Mouse (Mus musculus): ENCODE results near the gene Stxbp1. TPM values are rescaled to one million over a fixed set of nuclear protein-coding genes. Genes with fewer than 3 reads are reported as not detected.

The Stxbp1 gene
- polyA plus RNA-seq, 1 experiment from 2014 or later: 275 TPM

DNA sequence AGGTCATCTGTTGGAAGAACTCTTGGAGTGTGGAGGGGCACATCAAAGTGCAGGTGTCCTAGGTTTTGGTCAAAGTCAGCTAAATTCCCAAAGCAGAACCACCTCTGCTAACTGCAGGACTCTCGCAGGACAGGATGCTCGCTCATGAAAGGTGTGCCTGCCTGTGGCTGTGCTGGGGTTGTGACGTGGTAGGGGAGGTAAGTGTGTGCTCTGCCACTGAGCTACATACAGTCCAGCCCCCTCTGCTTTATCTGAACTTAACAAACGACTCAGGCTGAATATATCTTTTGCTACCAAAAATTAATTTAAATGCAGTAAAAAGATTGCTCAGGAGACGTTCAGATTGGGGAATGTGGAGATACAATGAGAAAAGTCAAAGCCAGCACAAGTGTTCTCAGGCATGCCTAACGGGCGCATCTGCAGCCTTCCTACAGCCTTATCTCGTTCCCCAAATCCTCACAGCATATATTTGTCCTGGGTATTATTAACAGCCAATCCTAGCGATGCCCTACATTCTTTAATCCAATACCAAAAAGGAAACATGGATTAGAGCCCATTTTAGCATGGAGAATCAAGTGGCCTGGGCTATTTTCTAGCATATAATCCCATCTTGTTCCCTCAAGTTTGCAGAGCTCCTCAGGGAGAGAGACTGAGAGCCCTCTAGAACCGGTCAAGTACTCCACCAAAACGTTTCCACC, 17.9 kb downstream of the Stxbp1 start:
- DNase-seq (ENCODE audit: low spot score): no peak

DNA sequence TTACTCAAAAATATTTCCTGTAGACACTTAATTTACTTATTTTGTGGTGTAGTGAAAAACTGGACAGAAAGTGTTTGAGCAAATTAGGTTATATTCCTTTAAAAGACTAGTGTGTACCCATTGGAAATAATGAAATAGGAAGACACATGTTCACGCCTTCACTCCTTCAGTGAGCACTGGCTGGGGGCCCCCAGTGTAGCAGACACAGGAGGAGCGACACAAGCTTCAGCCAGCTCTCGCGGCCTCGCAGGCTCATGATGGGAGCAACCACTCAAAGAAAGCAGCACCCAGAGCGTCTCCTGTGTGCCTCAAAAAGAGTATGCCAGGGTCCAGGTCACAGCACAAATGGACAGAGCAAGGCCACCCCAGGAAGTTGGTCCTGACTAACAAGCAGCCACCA, 21.2 kb downstream of the Stxbp1 start:
- no peak for DNase-seq (ENCODE audit: low spot score)
- Histone ChIP-seq H3K27ac (no peak overlapping the region), H3K4me3 (replicated peaks; ENCODE audit: low read length) (no peak overlapping the region), H3K9me3 (ENCODE audit: control insufficient read depth, low read length) (no peaks in the 10 kb centered on the region), H3K4me1 (replicated peaks; ENCODE audit: control insufficient read depth, insufficient read depth, low read length) (no peaks in the 10 kb centered on the region; the same call in 1 of the 2 replicates), H3K9ac (no peak overlapping the region), H3K4me2 (replicated peaks) (no peak overlapping the region), H3K27me3 (ENCODE audit: control insufficient read depth, insufficient read depth, low read length) (no peaks in the 10 kb centered on the region), H3K36me3 (replicated peaks; ENCODE audit: control insufficient read depth, insufficient read depth) (peaks cover 18% of the 10 kb centered on the region)
- no peak for ATAC-seq (ENCODE audit: low FRiP score)
- 84% methylated on average over 6 of the region's 6 CpGs for WGBS

More for the DNA sequence above, 17.9 kb downstream of the Stxbp1 start:
- no peak for ATAC-seq (ENCODE audit: low FRiP score)
- H3K4me1 ChIP-seq (replicated peaks; ENCODE audit: control insufficient read depth, insufficient read depth, low read length): no peaks in the 10 kb centered on the region; the same call in 1 of the 2 replicates
- WGBS: 82% methylated on average over 11 of the region's 11 CpGs
- no peaks in the 10 kb centered on the region for H3K9me3 ChIP-seq (ENCODE audit: control insufficient read depth, low read length)
- 0 out of 2 replicates have a peak, but pooled peaks cover 7% of the 10 kb centered on the region for H3K36me3 ChIP-seq (replicated peaks; ENCODE audit: control insufficient read depth, insufficient read depth)
- H3K4me2 ChIP-seq (replicated peaks): no peak overlapping the region
- no peaks in the 10 kb centered on the region for H3K27me3 ChIP-seq (ENCODE audit: control insufficient read depth, insufficient read depth, low read length)
- no peak overlapping the region for H3K4me3 ChIP-seq (replicated peaks; ENCODE audit: low read length)
- no peak overlapping the region for H3K9ac ChIP-seq
- no peak overlapping the region for H3K27ac ChIP-seq

DNA sequence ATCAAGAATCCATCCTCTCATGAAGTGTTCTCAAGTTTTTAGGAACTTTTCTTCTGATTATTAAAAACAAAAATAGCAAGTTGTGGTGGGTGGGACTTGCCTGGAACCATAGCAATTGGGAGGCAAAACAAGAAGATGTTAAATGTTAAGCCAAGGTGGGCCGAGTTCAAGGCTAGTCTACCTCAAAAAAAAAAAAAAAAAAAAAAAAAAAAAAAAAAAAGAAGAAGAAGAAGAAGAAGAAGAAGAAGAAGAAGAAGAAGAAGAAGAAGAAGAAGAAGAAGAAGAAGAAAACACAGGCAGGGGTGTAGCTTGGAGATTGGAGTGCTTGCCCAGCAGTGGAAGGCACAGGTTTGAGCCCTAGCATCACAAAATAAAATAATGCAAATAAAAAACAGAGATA, 22.3 kb downstream of the Stxbp1 start:
- H3K27me3 ChIP-seq (ENCODE audit: control insufficient read depth, insufficient read depth, low read length): no peaks in the 10 kb centered on the region
- no peak overlapping the region for H3K9ac ChIP-seq
- 95% methylated on average over 1 of the region's 1 CpGs for WGBS
- H3K4me1 ChIP-seq (replicated peaks; ENCODE audit: control insufficient read depth, insufficient read depth, low read length): no peaks in the 10 kb centered on the region; the same call in 1 of the 2 replicates
- H3K36me3 ChIP-seq (replicated peaks; ENCODE audit: control insufficient read depth, insufficient read depth): peaks cover 23% of the 10 kb centered on the region
- DNase-seq (ENCODE audit: low spot score): no peak
- ATAC-seq (ENCODE audit: low FRiP score): no peak
- H3K4me3 ChIP-seq (replicated peaks; ENCODE audit: low read length): no peak overlapping the region
- H3K4me2 ChIP-seq (replicated peaks): no peak overlapping the region
- no peak overlapping the region for H3K27ac ChIP-seq
- H3K9me3 ChIP-seq (ENCODE audit: control insufficient read depth, low read length): no peaks in the 10 kb centered on the region

DNA sequence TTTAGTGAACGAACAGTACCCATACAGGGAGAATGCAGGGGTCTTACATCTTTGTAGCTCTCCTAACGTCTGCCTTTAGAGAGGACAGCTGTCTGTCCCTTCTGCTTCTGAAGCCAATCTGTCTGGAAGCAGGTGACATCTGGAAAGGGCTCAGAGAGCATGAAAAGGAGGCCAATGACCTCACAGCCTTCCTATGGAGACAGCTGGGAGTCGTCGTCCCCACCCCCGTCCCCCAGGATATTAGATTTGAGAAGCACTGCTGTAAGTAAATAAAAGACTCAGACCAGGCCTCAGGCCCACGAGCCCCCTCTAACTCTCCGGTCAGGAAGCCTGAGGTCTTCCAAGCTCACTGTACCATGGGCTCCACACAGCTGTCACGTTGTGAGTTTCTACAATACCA, 22.9 kb downstream of the Stxbp1 start:
- Histone ChIP-seq H3K36me3 (replicated peaks; ENCODE audit: control insufficient read depth, insufficient read depth) (peaks cover 24% of the 10 kb centered on the region), H3K9me3 (ENCODE audit: control insufficient read depth, low read length) (no peaks in the 10 kb centered on the region), H3K4me2 (replicated peaks) (no peak overlapping the region), H3K9ac (no peak overlapping the region), H3K4me1 (replicated peaks; ENCODE audit: control insufficient read depth, insufficient read depth, low read length) (no peaks in the 10 kb centered on the region; the same call in 1 of the 2 replicates), H3K4me3 (replicated peaks; ENCODE audit: low read length) (no peak overlapping the region), H3K27me3 (ENCODE audit: control insufficient read depth, insufficient read depth, low read length) (no peaks in the 10 kb centered on the region), H3K27ac (peak overlapping the region; percentile 27; the same call in 1 of the 2 replicates)
- DNase-seq (ENCODE audit: low spot score) (no peak), ATAC-seq (ENCODE audit: low FRiP score) (no peak)
- 19% methylated on average over 8 of the region's 8 CpGs for WGBS

DNA sequence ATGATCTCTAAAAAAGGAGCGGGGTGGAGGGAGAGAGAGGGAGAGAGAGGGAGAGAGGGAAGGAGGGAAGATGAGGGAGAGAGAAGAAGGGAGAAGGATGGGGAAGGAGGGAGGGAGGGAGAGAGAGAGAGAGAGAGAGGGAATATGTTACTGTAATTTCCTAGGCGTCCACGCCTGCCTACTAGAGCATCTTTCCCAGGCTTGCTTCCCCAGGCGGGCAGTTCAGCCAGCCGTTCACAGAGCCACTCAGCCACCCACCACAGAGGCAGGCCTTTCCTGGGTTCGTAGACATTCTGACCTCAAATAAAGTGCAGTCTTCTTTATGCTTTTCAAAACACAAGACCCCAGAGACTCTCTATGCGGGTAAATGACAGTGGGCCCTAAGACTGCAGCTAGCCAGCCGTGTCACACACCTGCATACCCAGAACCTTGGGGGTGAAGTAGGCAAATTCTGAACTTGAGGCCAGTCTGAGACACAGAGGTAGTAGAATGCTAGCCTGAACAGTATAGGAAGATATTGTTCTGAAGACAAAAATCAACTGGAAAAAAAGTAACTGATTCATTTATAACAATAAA, 23.4 kb downstream of the Stxbp1 start:
- 41% methylated on average over 8 of the region's 8 CpGs for WGBS
- peak overlapping the region; percentile 27; the same call in 1 of the 2 replicates for H3K27ac ChIP-seq
- H3K4me2 ChIP-seq (replicated peaks): no peak overlapping the region
- peaks cover 29% of the 10 kb centered on the region for H3K36me3 ChIP-seq (replicated peaks; ENCODE audit: control insufficient read depth, insufficient read depth)
- no peaks in the 10 kb centered on the region for H3K27me3 ChIP-seq (ENCODE audit: control insufficient read depth, insufficient read depth, low read length)
- no peaks in the 10 kb centered on the region for H3K9me3 ChIP-seq (ENCODE audit: control insufficient read depth, low read length)
- ATAC-seq (ENCODE audit: low FRiP score) (no peak), DNase-seq (ENCODE audit: low spot score) (no peak)
- H3K4me1 ChIP-seq (replicated peaks; ENCODE audit: control insufficient read depth, insufficient read depth, low read length): no peaks in the 10 kb centered on the region; the same call in 1 of the 2 replicates
- no peak overlapping the region for H3K9ac ChIP-seq
- H3K4me3 ChIP-seq (replicated peaks; ENCODE audit: low read length): no peak overlapping the region

DNA sequence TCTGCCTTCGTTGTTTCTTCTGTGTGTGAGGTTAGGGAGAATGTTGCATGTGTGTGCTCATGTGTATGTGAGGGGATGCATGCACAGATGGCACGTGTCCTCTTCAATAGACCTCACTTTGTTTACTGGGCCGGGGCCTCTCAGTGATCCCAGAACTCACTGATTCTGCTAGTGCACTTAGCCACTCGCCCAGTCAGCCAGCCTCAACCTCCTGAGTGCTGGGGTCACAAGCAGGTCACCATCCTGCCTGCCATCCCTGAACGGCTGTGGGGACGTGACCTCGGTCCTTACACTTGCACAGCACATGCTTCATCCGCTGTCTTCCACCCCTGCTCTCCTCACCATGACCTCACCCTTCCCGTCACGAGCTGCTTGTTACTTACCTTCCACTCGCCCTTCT, 23.9 kb downstream of the Stxbp1 start:
- Histone ChIP-seq H3K4me2 (replicated peaks) (no peak overlapping the region), H3K9ac (no peak overlapping the region), H3K27ac (no peak overlapping the region), H3K4me1 (replicated peaks; ENCODE audit: control insufficient read depth, insufficient read depth, low read length) (no peaks in the 10 kb centered on the region; the same call in 1 of the 2 replicates), H3K9me3 (ENCODE audit: control insufficient read depth, low read length) (no peaks in the 10 kb centered on the region), H3K4me3 (replicated peaks; ENCODE audit: low read length) (no peak overlapping the region), H3K27me3 (ENCODE audit: control insufficient read depth, insufficient read depth, low read length) (no peaks in the 10 kb centered on the region), H3K36me3 (replicated peaks; ENCODE audit: control insufficient read depth, insufficient read depth) (peaks cover 34% of the 10 kb centered on the region)
- no peak for DNase-seq (ENCODE audit: low spot score)
- no peak for ATAC-seq (ENCODE audit: low FRiP score)
- 43% methylated on average over 11 of the region's 11 CpGs for WGBS

DNA sequence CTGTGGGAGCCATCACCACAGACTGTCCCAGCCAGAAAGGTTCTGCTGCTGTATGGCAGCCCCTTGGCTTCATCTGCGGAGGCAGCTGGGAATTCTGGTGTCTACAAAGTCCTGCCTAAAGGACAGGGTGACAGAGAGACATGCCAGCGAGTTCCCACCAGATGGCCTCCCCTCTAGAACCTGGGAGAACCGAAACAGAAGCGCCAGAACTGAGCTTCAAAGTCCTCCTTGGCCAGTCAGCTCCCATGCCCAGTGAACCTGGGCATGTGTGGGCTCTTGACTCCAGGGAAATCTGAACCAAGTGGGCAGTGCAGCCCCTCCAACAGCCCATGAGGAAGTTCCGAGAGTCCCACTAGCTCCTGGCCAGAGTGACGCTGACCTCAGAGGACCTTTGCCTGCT, 24.4 kb downstream of the Stxbp1 start:
- H3K27ac ChIP-seq: no peak overlapping the region
- no peak overlapping the region for H3K9ac ChIP-seq
- DNase-seq (ENCODE audit: low spot score): no peak
- H3K4me3 ChIP-seq (replicated peaks; ENCODE audit: low read length): no peak overlapping the region
- peaks cover 39% of the 10 kb centered on the region for H3K36me3 ChIP-seq (replicated peaks; ENCODE audit: control insufficient read depth, insufficient read depth)
- no peak overlapping the region for H3K4me2 ChIP-seq (replicated peaks)
- no peak for ATAC-seq (ENCODE audit: low FRiP score)
- no peaks in the 10 kb centered on the region; the same call in 1 of the 2 replicates for H3K4me1 ChIP-seq (replicated peaks; ENCODE audit: control insufficient read depth, insufficient read depth, low read length)
- H3K27me3 ChIP-seq (ENCODE audit: control insufficient read depth, insufficient read depth, low read length): no peaks in the 10 kb centered on the region
- 82% methylated on average over 6 of the region's 6 CpGs for WGBS
- no peaks in the 10 kb centered on the region for H3K9me3 ChIP-seq (ENCODE audit: control insufficient read depth, low read length)

DNA sequence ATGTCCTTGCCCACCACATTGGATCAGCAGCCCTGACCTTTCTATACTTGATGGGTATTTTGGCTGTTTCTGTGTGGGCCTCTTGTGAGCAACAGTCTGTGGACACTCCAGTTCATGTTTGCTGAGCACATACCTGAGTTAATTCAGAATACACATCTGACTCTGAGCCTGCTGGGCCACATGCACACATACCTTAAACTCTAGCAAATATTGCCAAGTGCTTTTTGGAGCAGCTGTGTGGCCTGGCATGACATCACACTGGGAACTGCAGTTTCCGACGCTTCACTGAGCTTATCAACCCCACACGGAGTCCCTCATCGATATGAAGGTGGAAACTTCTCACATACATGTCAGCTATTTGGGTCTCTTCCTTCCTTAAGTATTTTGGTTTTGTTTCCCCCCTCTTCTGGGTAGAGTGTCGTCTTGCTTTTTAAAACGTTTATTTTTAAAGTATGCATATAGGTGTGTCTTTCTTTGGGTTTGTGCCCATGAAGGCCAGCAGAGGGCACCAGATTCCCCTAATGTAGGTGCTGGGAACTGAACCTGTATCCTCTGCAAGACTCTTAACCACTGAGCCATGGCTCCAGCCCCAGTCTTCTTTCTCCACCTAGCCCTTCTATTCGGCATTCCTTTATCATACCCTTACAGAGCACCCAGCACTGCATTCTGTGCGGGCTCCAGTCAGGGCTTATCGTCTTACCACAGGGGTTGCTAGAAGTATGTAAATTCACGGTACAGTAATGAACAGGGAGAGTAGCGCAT, 25.8 kb downstream of the Stxbp1 start:
- ATAC-seq (ENCODE audit: low FRiP score) (no peak), DNase-seq (ENCODE audit: low spot score) (peak; percentile 50)
- H3K4me3 ChIP-seq (replicated peaks; ENCODE audit: low read length): no peak overlapping the region
- no peak overlapping the region for H3K4me2 ChIP-seq (replicated peaks)
- H3K36me3 ChIP-seq (replicated peaks; ENCODE audit: control insufficient read depth, insufficient read depth): peaks cover 53% of the 10 kb centered on the region
- no peak overlapping the region for H3K27ac ChIP-seq
- no peak overlapping the region for H3K9ac ChIP-seq
- no peaks in the 10 kb centered on the region for H3K9me3 ChIP-seq (ENCODE audit: control insufficient read depth, low read length)
- 72% methylated on average over 11 of the region's 11 CpGs for WGBS
- no peaks in the 10 kb centered on the region; the same call in 1 of the 2 replicates for H3K4me1 ChIP-seq (replicated peaks; ENCODE audit: control insufficient read depth, insufficient read depth, low read length)
- H3K27me3 ChIP-seq (ENCODE audit: control insufficient read depth, insufficient read depth, low read length): no peaks in the 10 kb centered on the region

DNA sequence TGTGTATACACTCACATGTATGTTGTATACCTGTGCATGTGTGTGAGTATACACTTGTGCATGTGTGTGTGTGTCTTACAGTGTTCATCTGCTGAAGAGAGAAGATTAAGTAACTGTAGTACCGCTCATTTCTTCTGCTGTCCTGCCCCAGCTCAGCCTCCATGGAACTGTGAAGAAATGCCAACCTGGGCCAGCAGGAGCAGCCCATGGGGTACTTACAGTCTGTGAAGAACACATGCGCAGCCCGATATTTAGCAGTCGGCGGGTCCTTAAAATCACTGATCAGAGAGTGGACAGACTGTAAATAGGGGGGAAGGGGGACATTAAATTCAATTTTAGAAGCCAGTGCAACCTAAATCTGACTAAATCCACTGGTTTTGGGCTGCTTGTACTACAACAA, 28.8 kb downstream of the Stxbp1 start:
- no peaks in the 10 kb centered on the region for H3K27me3 ChIP-seq (ENCODE audit: control insufficient read depth, insufficient read depth, low read length)
- H3K4me2 ChIP-seq (replicated peaks): no peak overlapping the region
- no peaks in the 10 kb centered on the region for H3K9me3 ChIP-seq (ENCODE audit: control insufficient read depth, low read length)
- no peak overlapping the region for H3K4me3 ChIP-seq (replicated peaks; ENCODE audit: low read length)
- 92% methylated on average over 5 of the region's 5 CpGs for WGBS
- ATAC-seq (ENCODE audit: low FRiP score) (no peak), DNase-seq (ENCODE audit: low spot score) (no peak)
- peaks cover 83% of the 10 kb centered on the region for H3K36me3 ChIP-seq (replicated peaks; ENCODE audit: control insufficient read depth, insufficient read depth)
- H3K27ac ChIP-seq: no peak overlapping the region
- H3K4me1 ChIP-seq (replicated peaks; ENCODE audit: control insufficient read depth, insufficient read depth, low read length): no peaks in the 10 kb centered on the region
- H3K9ac ChIP-seq: no peak overlapping the region
